Mouse (Mus musculus) A20 (cell line): Measurements from ENCODE around the gene Cadm2.

Source experiments
- DNase-seq: peaks from one replicate; pipeline ENCODE4 v3.0.0-alpha.2; 2011; ENCODE audit warnings: low read depth, low spot score

Cadm2 gene

DNA sequence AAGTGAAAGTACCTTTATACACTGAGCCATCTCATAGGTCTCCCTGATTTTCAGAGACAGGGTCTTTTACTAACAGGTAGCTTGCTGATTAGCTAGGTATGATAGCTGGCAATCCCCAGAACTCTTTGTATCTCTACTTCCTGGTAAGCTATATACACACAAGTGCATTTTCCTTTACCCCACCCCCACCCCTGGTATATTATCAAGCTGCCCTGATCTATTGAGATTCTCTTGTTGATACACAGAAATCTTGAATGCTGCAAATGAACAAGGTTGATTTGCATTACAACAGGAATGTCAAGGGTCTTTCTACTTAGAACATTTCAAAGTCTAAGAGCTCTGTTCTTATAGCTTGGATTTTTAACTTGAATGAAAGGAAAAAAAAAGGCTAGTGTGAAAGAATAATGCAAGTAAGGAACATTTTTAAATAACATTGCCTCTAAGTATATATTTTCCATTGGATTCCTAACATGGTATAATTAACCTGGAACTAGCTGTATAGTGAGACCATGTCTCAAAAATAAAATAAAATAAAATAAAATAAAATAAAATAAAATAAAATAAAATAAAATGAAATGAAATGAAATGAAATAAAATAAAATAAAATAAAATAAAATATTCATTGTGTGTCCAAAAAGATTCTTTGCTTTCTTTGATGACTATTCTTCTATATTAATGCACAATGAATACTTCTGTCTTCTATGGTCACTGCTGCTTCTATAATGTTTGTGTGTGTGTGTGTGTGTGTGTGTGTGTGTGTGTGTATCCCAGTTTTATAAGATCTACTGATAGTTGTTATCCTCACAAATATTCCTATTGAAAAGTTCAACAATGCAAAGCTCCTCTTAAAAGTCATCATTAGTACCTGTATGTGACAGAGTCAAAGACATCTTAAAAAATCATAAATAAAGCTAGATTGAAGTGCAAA is 858.9 kb downstream of the Cadm2 start:
- DNase-seq = no peak

DNA sequence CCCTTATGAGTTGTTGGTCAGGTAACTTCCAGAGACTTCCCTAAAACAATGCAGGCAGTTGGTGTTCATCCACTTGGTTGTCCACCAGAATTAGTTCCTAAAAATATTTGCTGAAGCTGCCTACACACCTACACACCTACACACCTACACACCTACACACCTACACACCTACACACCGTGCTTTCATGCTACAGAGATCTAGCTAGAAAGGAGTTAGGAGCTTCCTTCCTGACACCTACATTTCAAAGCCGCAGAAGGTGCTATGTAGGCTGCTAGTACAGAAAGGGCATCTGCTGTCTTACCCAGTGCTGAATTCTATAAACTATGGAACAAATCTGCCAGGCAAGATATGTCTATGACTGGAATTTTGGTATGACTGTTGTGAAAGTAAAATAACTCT is 872.2 kb downstream of the Cadm2 start:
- no peak for DNase-seq

DNA sequence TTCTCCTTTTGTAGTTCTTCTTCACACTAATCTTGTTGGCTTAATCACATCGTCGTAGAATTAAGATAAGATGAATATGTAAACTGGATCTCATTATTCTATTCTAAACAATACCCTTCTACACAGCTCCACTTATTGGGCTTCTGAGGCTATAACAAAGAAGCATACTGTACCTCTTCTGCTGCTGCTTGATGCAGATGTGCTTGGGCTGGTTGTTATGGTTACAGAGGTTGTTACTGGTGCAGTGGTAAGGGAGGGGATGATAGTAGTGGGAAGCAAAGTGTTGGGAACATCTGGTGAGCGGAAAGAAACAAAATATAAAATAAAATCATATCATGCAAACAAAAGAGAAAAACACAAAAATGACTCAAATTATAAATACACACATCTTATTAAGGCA is 889.5 kb downstream of the Cadm2 start:
- no peak for DNase-seq

DNA sequence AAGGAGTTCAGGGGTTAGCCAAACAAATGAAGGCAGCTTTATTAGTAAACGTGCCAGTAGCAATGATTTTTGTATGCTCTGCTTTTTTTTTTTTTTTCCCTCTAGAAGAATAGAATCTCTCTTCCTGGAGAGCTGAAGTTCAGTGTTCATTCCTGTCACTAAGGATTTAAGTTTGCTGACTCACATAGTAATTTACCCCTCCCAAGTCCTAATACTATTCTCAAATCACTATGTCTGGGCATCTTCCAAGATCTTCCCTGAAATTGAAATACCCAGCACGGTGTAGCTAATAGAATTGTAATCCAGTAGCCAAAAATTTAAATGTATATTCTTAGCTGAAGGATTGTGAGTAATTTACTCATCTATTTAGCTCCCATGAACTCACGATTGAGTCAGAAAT is 914.2 kb downstream of the Cadm2 start:
- DNase-seq = no peak

DNA sequence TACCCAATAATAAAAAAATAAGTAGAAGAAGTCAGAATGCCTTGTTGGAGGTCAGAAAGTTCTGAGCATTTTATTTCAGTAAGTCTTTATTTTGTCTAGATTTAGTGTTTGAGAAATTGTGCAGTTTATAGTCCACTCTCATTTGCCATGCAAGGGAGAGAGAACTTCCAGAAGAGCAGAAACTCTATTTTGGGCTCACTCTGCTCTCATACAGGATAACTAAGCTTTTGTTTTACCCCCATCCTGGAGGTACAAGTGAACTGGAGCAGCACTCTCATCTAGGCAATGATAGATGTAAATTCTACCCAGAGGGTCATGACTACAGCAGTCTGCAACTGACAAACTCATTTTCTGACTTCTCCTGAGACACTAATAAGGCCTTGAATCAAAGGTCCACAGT is 925.9 kb downstream of the Cadm2 start:
- no peak for DNase-seq

DNA sequence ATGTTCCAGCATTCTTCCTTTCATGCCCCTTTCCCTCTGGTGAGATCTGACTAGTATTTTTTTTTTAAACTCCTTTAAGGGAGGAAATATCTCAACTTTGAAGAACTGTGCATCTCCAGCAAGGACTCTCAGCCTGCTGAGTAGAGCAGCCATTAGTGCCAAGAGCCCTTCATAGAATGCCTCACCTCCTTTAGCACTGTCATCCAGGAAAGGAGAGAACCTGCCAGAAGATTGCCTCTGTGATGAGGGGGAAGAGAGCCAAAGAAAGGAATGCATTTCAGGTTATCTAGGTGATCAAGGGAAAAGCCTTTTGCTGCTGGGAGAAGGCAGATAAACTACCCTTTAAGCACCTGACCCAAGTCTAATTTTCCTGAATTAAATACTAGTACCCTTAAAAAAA is 943.5 kb downstream of the Cadm2 start:
- DNase-seq = no peak

DNA sequence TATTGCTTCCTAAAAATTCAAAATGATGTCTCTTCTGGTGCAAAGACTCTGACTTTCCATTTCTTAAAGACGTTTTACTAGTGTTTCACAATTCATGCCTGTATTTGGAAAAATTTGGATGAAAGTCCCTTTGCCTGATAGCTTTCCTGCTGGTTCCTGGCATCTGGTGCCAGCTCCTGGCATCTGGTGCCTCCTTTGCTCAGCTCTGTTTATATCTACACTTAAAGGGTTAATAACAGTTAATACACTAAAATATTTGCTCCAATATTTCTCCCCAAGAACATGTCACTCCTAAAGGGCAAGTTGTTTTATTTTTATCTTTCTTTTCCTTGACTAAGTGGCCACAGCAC is 969.7 kb downstream of the Cadm2 start:
- DNase-seq = no peak

DNA sequence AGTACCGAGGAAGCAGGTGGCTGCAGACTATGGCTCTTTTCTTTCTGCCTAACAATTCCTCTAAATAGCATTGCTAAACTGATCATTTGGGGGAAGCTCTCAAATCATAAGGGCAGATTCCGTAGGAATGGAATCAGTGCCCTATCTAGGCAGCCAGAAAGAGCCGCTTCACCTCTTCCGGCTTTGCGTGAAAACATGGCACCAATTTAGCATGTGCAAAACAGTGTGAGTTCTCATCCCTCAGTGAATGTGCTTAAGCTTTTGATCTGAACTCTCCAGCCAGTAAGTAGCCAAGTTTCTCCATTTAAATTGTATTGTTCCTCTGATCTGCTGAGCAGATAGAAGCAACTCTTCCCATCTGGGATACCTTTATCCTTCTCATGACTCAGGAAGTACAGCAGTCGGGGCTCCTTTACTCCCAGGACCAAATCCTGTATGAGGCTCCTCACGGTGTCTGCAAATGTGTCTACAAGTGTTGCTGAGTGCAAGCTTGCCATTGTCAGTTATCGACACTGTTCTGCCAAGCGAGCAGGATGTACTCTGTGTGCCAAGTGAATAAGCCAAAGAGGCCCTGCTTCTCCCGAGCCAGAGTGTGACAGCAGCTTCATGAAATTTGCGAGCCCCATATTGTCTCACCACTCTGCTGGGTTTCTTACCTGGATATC is 970.2 kb downstream of the Cadm2 start:
- no peak for DNase-seq

DNA sequence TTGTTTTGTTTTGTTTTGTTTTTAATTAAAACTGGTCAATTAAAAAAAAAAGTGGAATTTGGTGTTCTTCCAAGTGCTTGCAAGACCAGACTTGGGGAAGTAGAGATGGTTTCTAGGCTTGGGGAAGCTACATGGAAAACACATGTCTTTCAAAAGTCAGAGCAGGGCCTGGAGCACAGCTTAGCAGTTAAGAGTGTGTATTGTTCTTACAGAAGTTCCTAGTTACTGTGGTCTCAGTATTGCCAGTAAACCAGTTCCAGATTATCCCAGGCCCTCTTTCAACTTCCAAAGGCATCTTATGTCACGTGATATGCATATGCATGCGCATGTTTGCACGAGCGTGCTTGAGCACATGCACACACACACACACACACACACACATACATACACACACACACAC is 972.9 kb downstream of the Cadm2 start:
- DNase-seq = no peak

DNA sequence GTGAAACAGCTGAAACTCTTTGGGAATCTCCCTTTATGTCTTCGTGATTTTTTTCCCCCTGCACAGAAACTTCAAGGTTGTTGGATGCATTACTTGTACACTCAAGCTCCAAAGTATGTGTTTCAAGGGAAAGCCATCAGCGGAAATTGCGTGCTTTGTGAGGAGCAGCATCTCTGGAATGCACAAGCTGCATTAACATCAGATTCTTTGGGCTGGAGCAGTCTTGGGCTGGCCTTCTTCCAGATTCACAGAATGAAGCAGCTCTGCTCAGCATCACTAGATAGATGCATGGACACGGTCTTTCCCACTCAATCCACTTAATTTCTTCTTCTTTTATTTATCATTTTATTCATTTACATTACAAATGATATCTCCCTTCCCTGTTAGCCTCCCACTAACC is 977.1 kb downstream of the Cadm2 start:
- no peak for DNase-seq

DNA sequence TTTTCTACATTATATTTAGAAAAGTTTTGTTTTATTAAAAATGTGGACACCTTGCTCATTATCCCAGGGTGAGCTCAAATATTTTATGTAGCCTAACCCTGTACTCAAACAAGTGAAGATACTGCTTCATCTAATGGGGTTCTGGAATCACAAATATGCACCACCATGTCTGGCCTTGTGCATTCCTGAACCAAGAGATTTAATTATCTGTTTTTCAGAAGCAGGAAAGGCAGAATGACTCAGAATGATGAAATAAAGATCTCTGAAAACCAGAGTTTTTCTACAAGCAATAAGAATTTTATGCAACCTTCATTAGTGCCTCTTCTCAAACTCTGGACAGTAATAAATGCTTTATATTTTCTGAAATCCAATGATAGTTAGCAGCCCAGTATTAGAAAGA is 993.2 kb downstream of the Cadm2 start:
- no peak for DNase-seq

DNA sequence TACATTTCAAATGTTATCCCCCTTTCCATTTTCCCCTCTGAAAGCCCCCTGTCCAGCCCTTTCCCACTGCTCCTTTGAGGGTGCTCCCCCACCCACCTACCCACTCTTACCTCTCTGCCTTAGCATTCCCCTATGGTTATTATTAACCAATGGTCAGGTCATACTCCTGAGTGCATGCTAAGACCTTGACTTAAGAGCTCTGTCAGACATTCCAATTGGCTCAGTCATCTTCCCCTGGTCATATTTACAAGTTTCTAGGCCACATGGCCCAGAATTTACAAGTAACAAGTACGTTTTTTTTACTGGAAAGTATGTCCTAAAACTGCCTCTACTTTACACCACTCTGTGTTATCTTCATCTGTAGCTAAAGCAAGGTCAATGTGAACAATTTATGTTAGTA is 998.3 kb downstream of the Cadm2 start:
- no peak for DNase-seq

DNA sequence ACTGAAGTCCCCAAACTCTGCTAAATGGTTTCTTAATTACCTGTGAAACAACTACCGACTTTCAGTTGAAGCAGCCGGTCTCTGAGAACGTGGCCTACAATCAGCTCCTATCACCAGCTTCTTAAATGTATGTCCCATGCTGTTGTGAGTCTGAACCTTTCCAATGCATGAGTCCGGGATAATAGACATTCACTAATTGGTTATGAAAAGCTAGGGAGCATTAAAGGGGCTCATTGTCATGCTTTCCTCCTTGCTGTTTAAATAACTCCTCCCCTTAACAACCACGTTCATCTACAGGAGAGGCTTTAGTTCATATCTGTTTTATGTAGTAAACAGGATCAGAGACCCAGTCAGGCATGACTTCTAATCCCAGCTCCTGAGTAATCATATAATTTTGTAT is 1008.1 kb downstream of the Cadm2 start:
- DNase-seq = no peak
